Mouse (Mus musculus): ENCODE measurements around the gene Dcbld1.
"Not testable (repeated sequence)": the region's sequence is repeated elsewhere in the genome, so short reads cannot be mapped to it uniquely, and the experiment has no call there.

The Dcbld1 gene

DNA sequence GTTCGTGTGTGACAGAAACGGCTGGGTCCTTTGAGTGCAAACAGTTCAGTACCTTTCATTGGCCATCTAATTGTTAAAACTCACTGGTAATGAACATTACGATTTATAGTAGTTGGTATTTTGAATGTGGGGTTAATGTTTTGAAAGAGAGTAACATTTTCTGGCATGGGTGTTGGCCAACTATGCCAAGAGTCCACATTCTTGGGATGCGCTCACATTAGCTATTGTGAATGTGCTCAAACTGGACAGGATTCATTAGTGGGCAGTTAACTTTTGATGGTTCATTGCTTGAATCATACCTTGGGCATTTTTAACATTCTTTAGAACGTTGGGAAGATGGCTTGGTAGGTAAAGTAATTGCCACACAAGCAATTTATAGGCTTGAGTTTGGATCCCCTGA is 30.7 kb downstream of the Dcbld1 start:
- DNase-seq, result no peak

DNA sequence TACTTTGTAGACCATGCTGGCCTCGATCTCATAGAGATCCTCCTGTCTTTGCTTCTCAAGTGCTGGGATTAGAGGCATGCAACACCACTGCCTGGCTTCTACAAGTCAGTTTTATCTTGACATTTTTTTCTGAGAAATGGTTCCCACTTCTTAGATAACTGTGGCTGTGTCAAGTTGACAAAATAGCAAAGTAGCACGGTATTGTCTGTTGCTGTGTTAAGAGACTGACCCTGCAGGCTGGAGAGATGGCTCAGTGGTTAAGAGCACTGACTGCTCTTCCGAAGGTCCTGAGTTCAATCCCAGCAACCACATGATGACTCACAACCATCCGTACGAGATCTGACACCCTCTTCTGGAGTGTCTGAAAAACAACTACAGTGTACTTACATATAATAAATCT is 35.5 kb downstream of the Dcbld1 start:
- no peak for DNase-seq

DNA sequence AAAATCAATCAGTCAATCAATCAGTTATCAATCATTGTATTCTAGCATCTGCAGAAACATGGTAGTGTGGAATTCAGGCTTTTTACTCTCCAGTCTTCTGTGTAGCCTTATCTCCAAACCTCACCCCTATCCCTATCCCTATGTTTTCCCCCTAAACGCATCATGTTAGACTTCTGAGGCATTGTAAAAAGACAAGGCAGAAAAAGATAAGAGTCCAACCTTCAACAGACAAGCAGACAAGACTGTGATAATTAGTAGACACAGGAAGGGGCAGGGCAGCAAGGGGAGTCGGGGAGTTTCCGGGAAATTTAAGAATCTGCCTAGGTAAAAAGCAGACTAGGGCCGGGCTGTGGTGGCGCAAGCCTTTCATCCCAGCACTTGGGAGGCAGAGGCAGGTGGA is 38.0 kb downstream of the Dcbld1 start:
- no peak for DNase-seq

DNA sequence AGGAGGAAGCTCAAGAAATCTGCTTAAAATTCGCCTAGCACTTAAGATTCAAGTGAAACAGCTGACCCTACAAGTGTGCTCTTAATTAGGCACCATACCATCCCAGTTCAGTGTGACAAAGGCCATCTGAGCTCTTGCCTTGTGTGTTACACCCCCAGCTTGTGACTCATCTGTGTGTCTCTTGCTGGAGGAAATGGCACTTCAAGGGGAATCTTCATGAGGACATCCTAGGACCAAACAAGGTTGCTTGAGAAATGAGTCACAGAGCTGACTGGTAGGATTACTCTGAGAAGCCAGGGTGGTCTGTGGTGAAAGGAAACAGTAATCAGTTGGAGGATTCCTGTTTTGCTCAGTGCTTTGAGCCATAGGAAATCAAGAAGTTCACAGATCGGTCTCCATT is 39.6 kb downstream of the Dcbld1 start:
- no peak for DNase-seq

DNA sequence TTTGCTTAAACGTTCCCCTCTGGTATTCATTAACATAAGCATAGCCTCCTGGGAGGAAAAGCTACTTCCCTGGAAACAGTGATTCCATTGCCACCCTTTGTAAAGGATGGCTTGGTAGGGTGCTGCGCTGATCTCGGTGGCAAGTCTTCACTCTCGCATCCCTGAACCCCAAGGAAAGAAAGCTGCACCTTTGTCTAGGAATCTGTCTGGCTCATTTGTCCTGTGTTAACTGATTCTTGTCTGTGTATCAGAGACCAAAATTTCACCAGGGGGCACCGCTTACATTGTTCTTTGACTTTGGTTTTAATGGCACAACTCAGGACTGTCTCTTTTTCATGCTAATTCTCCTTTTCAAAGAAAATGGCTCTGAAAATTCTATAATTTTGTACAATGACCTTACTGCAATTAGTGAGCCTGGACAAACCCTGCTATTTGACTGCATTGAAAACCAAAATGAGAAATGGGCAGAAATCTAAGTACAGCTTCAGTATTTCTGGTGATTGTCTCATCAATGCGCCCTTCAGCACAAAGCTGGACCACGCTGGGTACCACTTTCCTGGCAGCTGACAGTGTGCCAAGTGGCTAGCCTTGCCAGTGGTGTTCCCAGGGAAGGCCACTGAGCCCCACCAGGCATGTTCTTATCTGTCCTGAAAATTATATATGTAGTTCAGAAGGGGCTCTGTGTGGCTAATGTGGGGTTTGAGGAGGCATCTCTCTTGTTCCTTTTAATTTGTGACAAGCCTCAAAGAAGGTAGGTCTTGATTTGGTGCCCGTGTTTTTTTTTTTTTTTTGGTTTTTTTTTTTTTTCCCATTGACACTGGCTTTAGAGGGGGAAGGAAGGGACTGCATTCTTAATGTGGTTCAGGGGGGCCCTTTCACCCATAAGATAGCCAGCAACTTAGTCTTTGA is 40.8 kb downstream of the Dcbld1 start:
- DNase-seq, result no peak

DNA sequence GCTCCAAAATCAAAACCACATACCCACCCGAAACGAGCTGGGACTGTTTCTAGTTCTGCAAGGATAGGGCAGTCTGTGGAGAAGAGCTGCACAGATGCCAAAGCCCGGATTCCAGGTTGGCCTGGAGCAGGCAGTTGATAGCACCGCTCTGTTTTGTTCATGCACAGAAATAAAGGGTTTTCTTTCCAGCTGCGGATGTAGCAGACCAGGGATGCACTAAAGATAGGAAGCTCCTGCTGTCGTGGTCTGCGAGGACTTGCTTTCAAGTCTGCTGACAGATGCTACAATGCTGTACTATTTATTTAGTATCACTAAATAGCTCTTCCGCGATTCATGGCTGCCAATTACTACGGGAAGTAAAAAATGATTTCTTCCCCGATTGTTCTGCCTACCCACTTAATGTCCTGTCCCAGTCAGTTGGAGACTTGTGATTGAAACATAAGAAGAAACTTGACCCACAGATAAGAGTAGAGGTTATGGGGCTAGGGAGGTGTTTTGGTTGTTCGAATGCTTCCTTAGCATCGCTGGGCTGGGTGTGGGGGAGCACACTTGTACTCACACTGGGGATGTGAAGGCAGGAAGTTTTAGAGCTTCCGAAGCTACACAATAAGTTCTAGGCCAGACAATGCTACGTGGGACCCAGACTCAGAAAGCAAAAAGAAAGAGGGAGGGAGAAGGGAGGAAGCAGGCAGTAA is 41.6 kb downstream of the Dcbld1 start:
- DNase-seq, result no peak

DNA sequence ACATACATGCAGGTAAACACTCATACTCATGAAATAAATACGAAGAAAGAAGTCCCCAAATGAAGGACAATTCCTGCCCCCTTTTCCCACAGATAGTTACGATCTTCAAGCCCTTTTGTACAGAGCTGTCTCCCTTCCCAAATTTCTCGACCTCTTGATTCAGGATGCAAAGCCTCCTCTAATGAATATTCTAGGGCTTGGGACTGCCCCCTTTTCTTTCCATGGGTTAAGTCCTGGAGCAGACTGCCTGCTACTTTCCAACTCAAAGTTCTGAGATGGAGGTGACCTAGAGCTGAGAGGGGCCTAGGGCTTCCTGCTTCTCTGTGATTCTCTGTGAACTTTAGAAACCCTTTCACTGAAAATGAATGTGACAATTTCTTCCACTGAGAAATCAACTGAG is 43.2 kb downstream of the Dcbld1 start:
- DNase-seq, result no peak

DNA sequence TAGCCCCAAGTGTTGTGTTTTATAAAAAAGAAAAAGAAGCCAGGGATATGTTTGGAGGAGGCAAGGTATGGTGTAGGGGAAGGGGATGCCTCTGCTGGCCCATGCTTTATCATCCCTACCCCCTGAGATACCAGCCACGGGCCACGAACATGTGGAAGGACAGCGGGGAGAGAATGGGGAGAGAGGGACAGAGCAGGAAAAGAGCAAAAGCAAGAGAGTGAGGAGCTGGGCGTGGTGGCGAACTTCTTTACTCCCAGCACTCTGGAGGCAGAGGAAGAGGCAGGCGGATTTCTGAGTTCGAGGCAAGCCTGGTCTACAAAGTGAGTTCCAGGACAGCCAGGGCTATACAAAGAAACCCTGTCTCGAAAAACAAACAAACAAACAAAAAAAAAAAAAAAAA is 44.1 kb downstream of the Dcbld1 start:
- not testable (repeated sequence) for DNase-seq

DNA sequence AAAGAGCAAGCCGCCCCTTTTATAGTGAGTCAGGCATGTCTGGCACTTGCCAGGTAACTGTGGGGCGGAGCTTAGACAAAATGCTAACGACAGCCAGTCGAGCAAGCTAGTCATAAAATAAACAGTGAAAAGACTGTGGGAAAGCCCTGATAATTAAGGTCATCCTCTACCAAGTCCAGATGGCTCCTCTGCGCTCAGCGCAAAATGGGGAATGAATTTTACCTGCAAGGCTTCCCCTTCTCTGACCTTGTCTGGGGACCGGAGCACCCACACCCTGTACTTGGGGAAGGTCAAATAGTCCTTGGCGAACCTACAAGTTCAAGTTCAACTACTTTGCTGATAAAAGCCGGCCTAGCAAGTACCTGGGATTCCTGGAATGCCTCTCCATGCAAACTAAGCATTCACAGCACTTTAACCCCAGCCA is 44.6 kb downstream of the Dcbld1 start:
- DNase-seq, result peak; percentile 71 to 76

DNA sequence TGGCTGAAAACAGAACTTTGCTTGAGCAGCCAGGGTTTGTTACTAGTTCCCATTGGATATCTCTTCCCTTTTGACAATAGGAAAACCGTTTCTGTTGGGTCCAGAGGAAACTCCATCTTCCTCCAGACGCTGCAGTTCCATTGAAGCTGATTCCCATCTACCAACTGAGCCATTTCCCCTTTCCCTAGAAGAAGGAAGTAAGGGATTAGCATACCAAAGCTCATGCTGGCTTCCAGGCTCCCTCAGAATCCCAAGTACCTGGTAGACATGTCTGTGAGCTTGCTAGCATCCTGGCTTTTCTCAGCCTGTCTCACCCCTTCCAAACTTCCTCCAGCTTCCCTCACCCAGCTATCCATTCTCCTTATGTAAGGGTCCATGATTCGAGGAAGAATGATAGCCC is 45.4 kb downstream of the Dcbld1 start:
- no peak for DNase-seq

DNA sequence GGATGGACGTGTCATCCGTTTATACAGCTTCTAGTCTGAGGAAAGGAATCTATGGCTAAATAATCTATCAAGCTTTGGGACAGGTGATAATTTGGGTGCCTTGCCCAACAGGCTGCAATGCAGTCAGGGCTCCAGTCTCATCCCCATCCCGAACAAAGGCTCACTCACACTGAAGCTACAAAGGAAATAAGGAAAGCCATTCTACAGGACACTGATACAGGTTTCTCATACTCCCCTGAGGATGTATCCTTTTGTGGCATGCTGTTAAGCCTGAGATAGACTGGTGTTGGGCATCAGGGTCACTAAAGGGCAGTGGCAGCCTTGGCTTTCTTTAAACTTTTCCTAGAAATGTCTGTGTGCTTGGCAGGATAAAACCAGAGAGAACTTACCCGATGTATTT is 46.5 kb downstream of the Dcbld1 start:
- no peak for DNase-seq

DNA sequence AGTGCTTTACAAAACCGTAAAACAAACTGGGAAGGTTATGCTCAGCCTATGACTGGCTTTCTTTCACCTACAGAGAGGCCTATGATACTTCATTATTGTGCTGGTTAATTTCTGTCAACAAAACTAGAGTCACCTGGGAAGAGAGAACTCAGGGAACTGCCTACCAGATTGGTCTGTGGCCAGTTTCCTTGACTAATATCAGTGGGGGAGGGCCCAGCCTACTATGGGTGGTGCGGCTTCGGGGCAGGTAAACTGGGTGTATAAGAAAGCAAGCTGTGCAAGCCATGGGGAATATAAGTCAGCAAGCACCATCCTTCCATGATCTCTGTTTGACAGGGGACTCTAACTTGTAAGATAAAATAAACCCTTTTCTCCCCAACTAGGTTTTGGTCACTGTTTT is 47.2 kb downstream of the Dcbld1 start:
- DNase-seq, result peak; percentile 23 to 46

DNA sequence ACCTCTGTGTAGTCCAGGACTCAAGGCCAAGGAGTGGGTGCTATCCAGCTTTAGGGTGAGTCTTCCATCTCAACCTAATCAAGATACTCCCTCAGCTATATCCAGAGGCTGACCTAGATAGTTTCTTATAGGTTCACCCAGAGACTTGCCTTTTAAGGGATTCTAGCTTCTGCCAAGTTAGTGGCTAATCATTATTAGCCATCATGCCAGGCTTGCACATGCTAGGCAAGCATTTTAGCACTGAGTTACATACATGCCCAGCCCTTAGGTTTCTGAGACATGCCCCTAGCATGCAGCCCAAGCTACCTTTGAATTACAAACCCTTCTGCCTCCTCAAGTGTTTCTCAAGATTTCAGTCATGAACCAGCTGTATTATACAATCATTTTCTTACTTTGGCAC is 47.9 kb downstream of the Dcbld1 start:
- DNase-seq, result no peak

DNA sequence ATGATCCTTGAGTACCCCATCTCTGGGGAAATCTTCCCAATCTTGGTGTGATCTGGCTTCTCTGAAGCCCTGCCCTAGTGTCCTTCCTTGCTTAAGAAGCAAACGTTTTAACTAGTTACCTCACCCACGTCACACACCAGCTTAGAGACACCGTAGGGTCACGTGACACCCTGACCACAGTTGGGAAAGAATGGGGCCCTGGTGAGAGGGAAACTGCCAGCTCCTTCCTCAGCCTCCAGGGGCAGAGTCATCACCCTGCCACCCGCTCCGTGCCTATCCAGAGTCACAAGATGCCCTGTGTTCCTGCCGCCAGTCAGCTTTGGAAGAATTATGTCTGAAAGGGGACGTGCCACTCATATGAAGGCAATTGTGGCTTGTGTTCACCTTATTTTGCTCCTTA is 51.2 kb downstream of the Dcbld1 start:
- no peak for DNase-seq

DNA sequence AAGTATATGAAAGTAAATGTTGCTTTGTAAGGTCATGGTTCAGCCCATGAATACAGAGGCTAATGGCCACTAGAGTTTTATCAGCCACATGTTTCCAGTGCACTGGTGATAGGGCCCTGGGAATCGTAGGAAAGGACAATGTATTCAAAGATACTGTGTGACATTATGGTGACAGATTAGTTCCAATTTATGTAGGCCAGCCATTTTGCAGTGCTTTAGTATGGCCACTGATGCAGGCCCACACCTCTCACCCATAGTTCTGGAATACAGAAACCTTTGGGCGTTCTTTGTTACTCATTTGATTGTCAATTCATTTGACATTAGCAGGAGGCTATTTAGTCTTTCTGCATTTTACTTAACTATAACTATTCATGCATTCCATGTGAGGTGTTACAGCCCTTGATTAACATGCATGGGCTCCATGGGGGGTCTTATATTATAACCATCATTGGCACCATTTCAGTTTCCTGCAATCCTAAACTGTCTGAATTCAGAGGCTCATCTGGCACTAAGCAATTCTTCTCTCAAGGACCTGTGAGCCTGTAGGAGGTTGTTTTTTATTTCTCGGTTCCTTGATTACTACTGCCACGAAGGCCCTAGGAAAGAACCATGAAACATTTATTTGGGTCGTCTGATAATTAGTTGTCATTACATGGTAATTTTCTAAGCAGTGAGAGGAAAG is 54.6 kb downstream of the Dcbld1 start:
- DNase-seq, result no peak

DNA sequence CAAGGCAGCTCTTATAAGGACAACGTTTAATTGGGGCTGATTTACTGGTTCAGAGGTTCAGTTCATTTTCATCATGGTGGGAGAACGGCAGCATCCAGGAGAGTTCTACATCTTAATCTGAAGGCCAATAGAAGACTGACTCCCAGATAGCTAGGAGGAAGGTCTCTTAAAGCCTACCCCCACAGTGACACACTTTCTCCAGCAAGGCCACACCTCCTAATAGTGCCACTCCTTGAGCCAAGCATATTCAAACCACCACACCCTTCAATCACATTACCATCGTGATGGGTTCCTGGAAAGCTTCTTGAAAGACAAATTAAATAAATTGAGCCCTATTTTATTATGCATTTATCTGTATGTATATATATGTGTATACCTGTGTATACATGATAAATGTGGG is 55.8 kb downstream of the Dcbld1 start:
- DNase-seq, result no peak

DNA sequence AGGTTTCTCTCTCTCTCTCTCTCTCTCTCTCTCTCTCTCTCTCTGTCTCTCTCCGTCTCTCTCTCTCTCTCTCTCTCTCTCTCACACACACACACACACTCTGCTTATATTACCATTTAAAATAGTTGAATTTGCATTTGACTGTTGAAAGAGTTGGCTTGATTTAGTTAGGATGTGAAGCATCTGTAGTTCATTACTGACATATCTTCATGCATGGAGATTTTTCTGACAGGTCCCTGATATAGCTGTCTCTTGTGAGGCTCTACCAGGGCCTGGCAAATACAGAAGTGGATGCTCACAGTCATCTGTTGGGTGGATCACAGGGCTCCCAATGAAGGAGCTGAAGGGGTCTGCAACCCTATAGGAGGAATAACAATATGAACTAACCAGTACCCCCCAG is 59.0 kb downstream of the Dcbld1 start:
- DNase-seq, result not testable (repeated sequence)

DNA sequence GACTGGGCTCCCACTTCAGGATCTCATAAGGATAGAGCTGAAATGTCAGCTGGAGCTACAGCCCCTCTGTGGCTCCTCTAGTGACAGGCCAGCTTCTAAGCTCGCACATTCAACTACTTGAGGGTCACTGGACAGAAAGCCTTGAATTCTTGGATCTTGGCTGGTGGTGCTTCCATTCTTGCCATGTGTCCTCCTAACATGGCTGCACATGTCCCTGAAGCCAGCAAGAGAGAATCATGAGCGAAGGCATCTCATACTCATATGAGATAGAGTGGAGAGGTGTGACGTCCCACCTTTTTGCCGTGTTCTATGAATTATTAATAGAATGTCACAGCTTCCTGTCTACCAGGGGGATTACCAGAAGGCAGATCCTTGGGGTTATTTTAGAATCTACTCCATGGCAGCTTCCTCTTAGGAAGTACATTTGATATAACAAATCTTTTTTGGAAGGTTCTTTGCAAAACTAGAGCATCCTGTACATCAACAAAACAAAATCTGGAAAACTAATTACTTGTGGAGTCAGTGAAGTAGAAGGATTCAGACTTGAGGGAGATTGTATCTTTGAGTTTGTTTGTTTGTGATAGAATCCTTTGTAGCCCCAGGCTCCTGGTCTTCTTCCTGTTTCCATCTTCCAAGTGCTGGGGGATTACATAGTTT is 60.6 kb downstream of the Dcbld1 start:
- DNase-seq, result no peak

DNA sequence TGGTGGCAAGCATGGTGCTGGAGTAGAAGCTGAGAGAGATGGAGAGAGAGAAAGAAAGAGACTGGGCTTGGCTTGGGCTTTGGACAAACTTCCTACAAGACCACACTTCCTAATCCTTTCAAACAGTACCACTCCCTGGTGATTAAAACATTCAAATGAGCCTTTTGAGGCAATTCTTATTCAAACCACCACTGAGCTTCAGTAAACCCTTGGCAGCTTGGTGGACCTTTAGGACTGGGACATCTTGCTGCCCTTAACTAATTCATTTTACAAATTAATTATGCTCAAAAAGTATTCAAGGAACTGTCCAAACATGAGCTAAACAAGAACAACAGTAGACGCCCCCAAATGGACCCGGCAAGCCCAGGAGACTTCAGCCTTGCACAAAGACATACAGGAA is 62.5 kb downstream of the Dcbld1 start:
- DNase-seq, result no peak

DNA sequence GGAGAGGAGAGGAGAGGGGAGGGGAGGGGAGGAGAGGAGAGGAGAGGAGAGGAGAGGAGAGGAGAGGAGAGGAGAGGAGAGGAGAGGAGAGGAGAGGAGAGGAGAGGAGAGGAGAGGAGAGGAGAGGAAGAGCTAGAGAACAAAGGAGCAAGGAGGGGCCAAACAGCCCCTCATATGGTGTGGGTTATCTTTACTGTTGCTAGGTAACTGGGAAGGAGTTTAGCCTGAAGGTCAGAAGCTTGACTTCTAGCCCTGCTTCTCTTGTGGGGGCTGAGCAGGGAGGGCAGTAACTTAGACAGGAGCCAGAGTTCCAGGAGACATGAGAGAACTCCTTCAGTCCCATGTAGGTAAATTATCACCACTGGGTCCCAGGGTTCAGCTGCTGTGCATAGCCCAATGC is 65.1 kb downstream of the Dcbld1 start:
- not testable (repeated sequence) for DNase-seq

DNA sequence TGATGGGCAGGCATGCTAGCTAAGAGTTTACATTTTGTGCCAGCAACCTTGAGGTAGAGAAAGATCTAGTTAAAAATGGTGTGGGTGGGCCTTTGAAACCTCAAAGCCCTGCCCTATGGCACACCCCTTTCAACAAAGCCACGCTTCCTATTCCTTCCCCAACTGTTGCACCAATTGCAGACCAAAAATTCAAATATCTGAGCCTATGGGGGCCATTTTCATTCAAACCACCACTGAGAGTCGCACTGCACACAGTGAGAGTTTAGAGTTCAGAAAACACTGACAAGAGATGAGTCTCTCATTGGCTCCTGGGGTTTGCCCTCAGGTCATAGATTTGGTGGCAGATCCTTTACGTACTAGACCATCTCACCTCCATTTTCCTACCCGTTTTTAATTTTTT is 68.3 kb downstream of the Dcbld1 start:
- no peak for DNase-seq

DNA sequence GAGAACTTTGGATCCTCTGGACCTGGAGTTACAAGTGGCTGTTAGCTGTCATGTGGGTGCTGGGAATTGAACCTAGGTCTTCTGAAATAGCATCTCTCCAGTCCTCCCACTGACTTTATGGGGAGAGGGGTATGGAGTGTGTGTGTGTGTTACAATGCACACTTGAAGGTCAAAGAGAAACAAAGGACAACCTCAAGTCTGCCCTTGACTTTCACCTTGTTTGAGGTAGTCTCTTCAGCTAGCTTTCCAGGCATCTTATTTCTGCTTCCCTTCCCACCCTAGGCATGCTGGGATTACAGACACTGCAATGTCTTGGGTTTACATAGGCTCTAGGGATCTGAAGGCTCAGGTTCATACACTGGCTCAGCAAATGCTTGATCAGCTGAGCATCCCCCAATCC is 68.9 kb downstream of the Dcbld1 start:
- no peak for DNase-seq

DNA sequence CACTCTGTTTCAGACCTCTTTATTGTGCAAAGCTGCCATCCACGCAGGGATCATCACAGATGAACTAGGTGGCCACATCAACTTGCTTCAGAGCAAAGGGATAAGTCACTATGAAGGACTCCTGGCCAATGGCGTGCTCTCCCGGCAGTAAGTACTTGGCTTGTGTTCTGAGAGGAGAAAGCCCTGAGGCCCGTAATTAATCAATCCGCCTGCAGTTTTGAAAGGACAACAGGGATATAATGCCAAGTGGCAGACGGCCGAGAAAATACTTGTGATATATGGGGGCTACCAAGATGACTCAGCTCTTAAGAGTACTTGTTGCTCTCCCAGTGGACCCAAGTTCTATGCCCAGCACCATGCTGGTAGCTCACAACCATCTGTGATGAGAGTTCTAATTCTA is 71.2 kb downstream of the Dcbld1 start:
- DNase-seq, result no peak

Measured in lung, adult 18-20 months (tissue).